ENCODE assay signal across 8 mouse cellular contexts in the genomic region with DNA sequence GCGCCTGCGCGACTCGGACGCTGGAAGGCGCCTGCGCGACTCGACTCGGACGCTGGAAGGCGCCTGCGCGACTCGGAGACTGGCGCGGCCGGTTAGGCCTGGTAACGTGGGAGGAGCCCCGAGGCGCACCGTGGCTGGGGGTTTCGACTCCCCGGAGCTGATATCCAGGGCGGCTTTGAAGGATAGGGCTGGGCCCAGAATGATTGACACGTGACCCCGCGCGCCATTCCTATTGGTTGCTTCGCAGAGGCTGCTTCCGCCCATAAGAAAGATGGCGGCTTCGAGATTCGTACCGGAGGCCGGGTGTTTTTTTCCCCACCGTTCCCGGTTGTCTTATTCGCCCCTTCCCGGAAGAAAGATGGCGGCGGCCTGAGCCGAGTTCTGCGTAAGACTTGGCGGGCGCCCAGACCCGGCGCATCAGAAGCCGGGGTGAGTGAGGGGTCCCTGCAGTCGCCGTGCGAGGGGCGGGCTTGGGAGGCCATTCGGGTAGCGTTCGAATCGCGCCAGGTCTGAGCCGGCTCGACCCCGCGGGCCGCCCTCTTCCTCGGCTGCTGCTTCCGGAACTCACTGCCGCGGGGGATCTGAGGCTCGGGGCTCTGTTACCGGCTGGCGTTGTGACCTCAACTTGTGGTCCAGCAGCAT. TPM values are rescaled to one million over a fixed set of nuclear protein-coding genes. Genes with fewer than 3 reads are reported as not detected.
DNase-seq lines count a peak whose midpoint lies in the region; ATAC-seq lines count a peak whose summit lies in the region.

No protein-coding gene starts in this region.

- peak overlapping the region; percentile 87 for H3K4me3 ChIP-seq in embryonic facial prominence, embryonic 10.5 days
- H3K4me3 ChIP-seq in limb, embryonic 10.5 days, result peak overlapping the region; percentile 91
- peak overlapping the region; percentile 76 for H3K4me3 ChIP-seq in midbrain, embryonic 12.5 days

- peak; percentile 89 for DNase-seq in 3134 (ENCODE audit: extremely low read depth, insufficient read length, low spot score)
- peak; percentile 97 for DNase-seq in adrenal gland, postnatal 14 days
- DNase-seq in embryonic facial prominence, embryonic 10.5 days (ENCODE audit: low spot score), result peak; percentile 94
- DNase-seq in heart, adult 11 months, result peak; percentile 100
- peak; percentile 97 for DNase-seq in kidney, adult 11 months
- peak; percentile 96 for DNase-seq in limb, embryonic 10.5 days (ENCODE audit: low spot score)
- DNase-seq in spleen, postnatal 10 days (ENCODE audit: low spot score in 2 of 2), result peak; percentile 98 to 99

- WGBS in embryonic facial prominence, embryonic 10.5 days, result under 1% methylated on average over 70 of the region's 70 CpGs
- under 1% methylated on average over 69 of the region's 70 CpGs for WGBS in limb, embryonic 10.5 days
- under 1% methylated on average over 70 of the region's 70 CpGs for WGBS in midbrain, embryonic 12.5 days

- H3K4me2 ChIP-seq in midbrain, embryonic 12.5 days (replicated peaks), result peak overlapping the region; percentile 61

- no peaks in the 10 kb centered on the region for H3K27me3 ChIP-seq in embryonic facial prominence, embryonic 10.5 days (replicated peaks; ENCODE audit: low read depth, poor library complexity, severe bottlenecking)
- no peaks in the 10 kb centered on the region for H3K27me3 ChIP-seq in limb, embryonic 10.5 days (ENCODE audit: low read depth, poor library complexity, severe bottlenecking)
- H3K27me3 ChIP-seq in midbrain, embryonic 12.5 days, result no peaks in the 10 kb centered on the region

- H3K27ac ChIP-seq in embryonic facial prominence, embryonic 10.5 days (replicated peaks), result peak overlapping the region; percentile 97
- peak overlapping the region; percentile 97 for H3K27ac ChIP-seq in limb, embryonic 10.5 days
- peak overlapping the region; percentile 84 for H3K27ac ChIP-seq in midbrain, embryonic 12.5 days (replicated peaks)

- H3K9me3 ChIP-seq in embryonic facial prominence, embryonic 10.5 days, result no peaks in the 10 kb centered on the region
- H3K9me3 ChIP-seq in limb, embryonic 10.5 days (replicated peaks), result no peaks in the 10 kb centered on the region
- H3K9me3 ChIP-seq in midbrain, embryonic 12.5 days, result no peaks in the 10 kb centered on the region

- H3K9ac ChIP-seq in midbrain, embryonic 12.5 days (replicated peaks), result peak overlapping the region; percentile 71

- ATAC-seq in midbrain, embryonic 12.5 days (ENCODE audit: low FRiP score, low read depth), result peak; percentile 83

- H3K36me3 ChIP-seq in embryonic facial prominence, embryonic 10.5 days (replicated peaks), result peaks cover 48% of the 10 kb centered on the region
- H3K36me3 ChIP-seq in limb, embryonic 10.5 days, result peaks cover 45% of the 10 kb centered on the region
- H3K36me3 ChIP-seq in midbrain, embryonic 12.5 days, result peaks cover 22% of the 10 kb centered on the region

- peaks cover 24% of the 10 kb centered on the region for H3K4me1 ChIP-seq in embryonic facial prominence, embryonic 10.5 days
- H3K4me1 ChIP-seq in limb, embryonic 10.5 days, result peaks cover 24% of the 10 kb centered on the region
- H3K4me1 ChIP-seq in midbrain, embryonic 12.5 days, result peaks cover 30% of the 10 kb centered on the region

RNA-seq across cellular contexts. Expression of a gene that starts 0.4 kb away (rescaled TPM):
- 209 and 225 TPM in 2 replicates for total RNA-seq in adrenal gland, postnatal 14 days (2021)
- polyA plus RNA-seq in embryonic facial prominence, embryonic 10.5 days (2016; fragmentation: Nextera tagmentation; extraction: Ambion mirVana), result 132 and 138 TPM in 2 replicates
- 143 and 149 TPM in 2 replicates for polyA plus RNA-seq in limb, embryonic 10.5 days (2016; fragmentation: Nextera tagmentation; extraction: Ambion mirVana)
- polyA plus RNA-seq in midbrain, embryonic 12.5 days (2016; fragmentation: Nextera tagmentation; extraction: Ambion mirVana), result 120 and 130 TPM in 2 replicates

RNA-seq across cellular contexts. Expression of a gene that starts 0.6 kb away (rescaled TPM):
- total RNA-seq in adrenal gland, postnatal 14 days (2021), result 5.8 and 6.5 TPM in 2 replicates
- polyA plus RNA-seq in embryonic facial prominence, embryonic 10.5 days (2016; fragmentation: Nextera tagmentation; extraction: Ambion mirVana), result 12.7 and 15.7 TPM in 2 replicates
- 13.3 and 14.8 TPM in 2 replicates for polyA plus RNA-seq in limb, embryonic 10.5 days (2016; fragmentation: Nextera tagmentation; extraction: Ambion mirVana)
- polyA plus RNA-seq in midbrain, embryonic 12.5 days (2016; fragmentation: Nextera tagmentation; extraction: Ambion mirVana), result 19.1 and 23.0 TPM in 2 replicates

RNA-seq across cellular contexts. Expression of a gene that starts 20.6 kb away (rescaled TPM):
- 0.56 and 3.4 TPM in 2 replicates for total RNA-seq in adrenal gland, postnatal 14 days (2021)
- 1.1 and 1.4 TPM in 2 replicates for polyA plus RNA-seq in embryonic facial prominence, embryonic 10.5 days (2016; fragmentation: Nextera tagmentation; extraction: Ambion mirVana)
- polyA plus RNA-seq in limb, embryonic 10.5 days (2016; fragmentation: Nextera tagmentation; extraction: Ambion mirVana), result 0.60 and 0.61 TPM in 2 replicates
- 0.52 and 0.77 TPM in 2 replicates for polyA plus RNA-seq in midbrain, embryonic 12.5 days (2016; fragmentation: Nextera tagmentation; extraction: Ambion mirVana)

RNA-seq across cellular contexts. Expression of a gene that starts 30.9 kb away (rescaled TPM):
- 94.0 and 105 TPM in 2 replicates for total RNA-seq in adrenal gland, postnatal 14 days (2021)
- polyA plus RNA-seq in embryonic facial prominence, embryonic 10.5 days (2016; fragmentation: Nextera tagmentation; extraction: Ambion mirVana), result 22.7 and 23.6 TPM in 2 replicates
- 23.4 and 24.5 TPM in 2 replicates for polyA plus RNA-seq in limb, embryonic 10.5 days (2016; fragmentation: Nextera tagmentation; extraction: Ambion mirVana)
- 16.0 and 18.1 TPM in 2 replicates for polyA plus RNA-seq in midbrain, embryonic 12.5 days (2016; fragmentation: Nextera tagmentation; extraction: Ambion mirVana)

RNA-seq across cellular contexts. Expression of a gene that starts 32.9 kb away (rescaled TPM):
- total RNA-seq in adrenal gland, postnatal 14 days (2021), result 2.4 TPM in 1 of 2 replicates, not detected in the other
- polyA plus RNA-seq in embryonic facial prominence, embryonic 10.5 days (2016; fragmentation: Nextera tagmentation; extraction: Ambion mirVana), result 1.2 and 1.4 TPM in 2 replicates
- 1.2 and 1.5 TPM in 2 replicates for polyA plus RNA-seq in limb, embryonic 10.5 days (2016; fragmentation: Nextera tagmentation; extraction: Ambion mirVana)
- polyA plus RNA-seq in midbrain, embryonic 12.5 days (2016; fragmentation: Nextera tagmentation; extraction: Ambion mirVana), result 2.2 and 2.4 TPM in 2 replicates

Comparison
In these comparisons a context has a peak if more than half of its experiments do, and no peak if none do; other contexts are left out.
1. Peak in every context shown above with its lines: DNase-seq, ATAC-seq, H3K4me3 ChIP-seq and H3K27ac ChIP-seq.